Mouse (Mus musculus) cortical plate, adult 2 months (tissue): ENCODE data around the gene Klc4.

ENCODE experiments used
- CTCF ChIP-seq: fragments of 200-500 bp; IDR thresholded peaks from 2 replicates; pipeline ENCODE4 v1.5.1; 2011; ENCODE audit warnings: mild to moderate bottlenecking, control low read depth, low read length; ENCODE audit not compliant: insufficient read depth; ENCODE audit errors: extremely low read depth
- POLR2A ChIP-seq: fragments of 200-500 bp; IDR thresholded peaks from 2 replicates; pipeline ENCODE4 v1.6.1; 2011; ENCODE audit warnings: mild to moderate bottlenecking, low read length, control low read depth; ENCODE audit not compliant: insufficient read depth; ENCODE audit errors: extremely low read depth

GRCm38 (mm10) chr17:46679843-46680759, 34.3 kb upstream of the Klc4 start:
- TF ChIP-seq POLR2A, result no peak
- TF ChIP-seq CTCF, result no peak
